Mouse (Mus musculus) stomach, embryonic 16.5 days (tissue): Measurements from ENCODE around the gene Tom1l2. TPM values are rescaled to one million over a fixed set of nuclear protein-coding genes. Genes with fewer than 3 reads are reported as not detected.

Experiments used
- ATAC-seq: fragments of 200-750 bp; cut with Nextera tagmentation; 2 replicates; pipeline ENCODE4 v1.8.0; 2017; ENCODE audit warnings: moderate number of reproducible peaks, moderate TSS enrichment; ENCODE audit not compliant: insufficient read depth, low FRiP score
- H3K27ac ChIP-seq: fragments of 300-500 bp; sonication (generic); 2 replicates; pipeline ENCODE4 v1.5.1; 2014; ENCODE audit warnings: low read length
- H3K27me3 ChIP-seq: fragments of 300-500 bp; sonication (generic); 2 replicates; pipeline ENCODE4 v1.6.1; 2014; ENCODE audit warnings: low read length, control low read depth, mixed read lengths; ENCODE audit not compliant: control insufficient read depth, insufficient read depth
- H3K36me3 ChIP-seq: fragments of 300-500 bp; sonication (generic); 2 replicates; pipeline ENCODE4 v1.6.1; 2014; ENCODE audit warnings: low read length; ENCODE audit not compliant: control insufficient read depth, insufficient read depth
- H3K4me1 ChIP-seq: fragments of 300-500 bp; sonication (generic); 2 replicates; pipeline ENCODE4 v1.6.1; 2014; ENCODE audit warnings: low read length, control low read depth, mixed read lengths; ENCODE audit not compliant: control insufficient read depth, insufficient read depth
- H3K4me2 ChIP-seq: fragments of 300-500 bp; sonication (generic); 2 replicates; pipeline ENCODE4 v1.6.1; 2014; ENCODE audit warnings: low read depth, low read length, mixed read lengths
- H3K4me3 ChIP-seq: fragments of 300-500 bp; sonication (generic); replicated peaks from 2 replicates; pipeline ENCODE4 v1.5.1; 2014; ENCODE audit warnings: mild to moderate bottlenecking, low read length
- H3K9ac ChIP-seq: fragments of 300-500 bp; sonication (generic); 2 replicates; pipeline ENCODE4 v1.6.1; 2014; ENCODE audit warnings: low read length
- H3K9me3 ChIP-seq: fragments of 300-500 bp; sonication (generic); replicated peaks from 2 replicates; pipeline ENCODE4 v1.6.1; 2016; ENCODE audit warnings: low read length, control low read depth; ENCODE audit not compliant: control insufficient read depth
- WGBS: fragments of 180-500 bp; shearing (Covaris S2); extraction: QIAGEN DNeasy Blood & Tissue Kit; methylation state at CpG from one replicate; pipeline ENCODE4 v1.1.7; 2014; 5-methylcytosine and 5-hydroxymethylcytosine counted together
- polyA plus RNA-seq: library from polyadenylated mRNA; unstranded; fragments of >200 nt; fragmentation: Nextera tagmentation; extraction: Ambion mirVana; gene quantifications from 2 replicates; pipeline ENCODE4 v1.2.1, GENCODE M21; 2015

The Tom1l2 gene
- polyA plus RNA-seq, 1 experiment from 2014 or later = 29.9 TPM

DNA sequence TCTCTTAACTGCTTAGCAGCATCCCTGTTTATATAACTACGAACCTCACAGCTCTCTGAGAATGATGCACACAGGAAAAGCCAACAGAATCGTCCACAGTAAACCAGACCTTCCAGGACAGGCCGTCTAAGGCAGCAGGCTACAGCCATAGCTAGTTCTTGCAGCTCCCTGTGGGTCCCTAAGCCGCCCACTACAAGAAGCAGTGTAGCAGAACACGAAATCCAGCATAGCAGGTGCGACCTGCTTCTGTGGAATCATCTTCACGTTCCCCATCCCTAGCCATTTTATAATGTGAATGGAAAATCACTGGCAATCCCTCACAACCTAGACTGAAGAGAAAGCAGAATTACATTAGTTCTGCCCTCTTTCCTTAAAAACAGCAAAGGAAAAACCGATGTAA, 35.8 kb downstream of the Tom1l2 start:
- Histone ChIP-seq H3K4me2 (no peak overlapping the region), H3K36me3 (no peaks in the 10 kb centered on the region), H3K4me3 (no peak overlapping the region), H3K27me3 (no peaks in the 10 kb centered on the region), H3K9me3 (0 out of 2 replicates have a peak, but pooled peaks cover 4% of the 10 kb centered on the region), H3K9ac (no peak overlapping the region), H3K27ac (no peak overlapping the region), H3K4me1 (peaks cover 24% of the 10 kb centered on the region)
- ATAC-seq = no peak
- 71% methylated on average over 8 of the region's 8 CpGs for WGBS

- peaks cover 31% of the 10 kb centered on the region for H3K4me1 ChIP-seq
- H3K4me2 ChIP-seq = no peak overlapping the region
- H3K27ac ChIP-seq = no peak overlapping the region
- no peaks in the 10 kb centered on the region for H3K36me3 ChIP-seq
- H3K9ac ChIP-seq = no peak overlapping the region
- WGBS = 40% methylated on average over 7 of the region's 7 CpGs
- no peak overlapping the region for H3K4me3 ChIP-seq
- 0 out of 2 replicates have a peak, but pooled peaks cover 4% of the 10 kb centered on the region for H3K9me3 ChIP-seq
- H3K27me3 ChIP-seq = no peaks in the 10 kb centered on the region
- no peak for ATAC-seq
These were observed 36.5 kb downstream of the Tom1l2 start for GRCm38 (mm10) chr11:60316250-60316649.

- ATAC-seq = peak; percentile 49
These were observed 41.5 kb downstream of the Tom1l2 start for GRCm38 (mm10) chr11:60311025-60311854.

GRCm38 (mm10) chr11:60309875-60310274, 42.8 kb downstream of the Tom1l2 start:
- no peaks in the 10 kb centered on the region for H3K27me3 ChIP-seq
- H3K9me3 ChIP-seq = 0 out of 2 replicates have a peak, but pooled peaks cover 4% of the 10 kb centered on the region
- no peak overlapping the region for H3K4me3 ChIP-seq
- no peak for ATAC-seq
- H3K4me1 ChIP-seq = peaks cover 44% of the 10 kb centered on the region
- no peak overlapping the region for H3K9ac ChIP-seq
- no peaks in the 10 kb centered on the region for H3K36me3 ChIP-seq
- peak overlapping the region; percentile 42 for H3K27ac ChIP-seq
- no peak overlapping the region for H3K4me2 ChIP-seq

More at GRCm38 (mm10) chr11:60311025-60311854, 41.5 kb downstream of the Tom1l2 start:
- 0 out of 2 replicates have a peak, but pooled peaks cover 4% of the 10 kb centered on the region for H3K9me3 ChIP-seq
- no peak overlapping the region for H3K4me2 ChIP-seq
- H3K36me3 ChIP-seq = no peaks in the 10 kb centered on the region
- H3K4me3 ChIP-seq = no peak overlapping the region
- 14% methylated on average over 8 of the region's 8 CpGs for WGBS
- peak overlapping the region; percentile 78 for H3K27ac ChIP-seq
- H3K9ac ChIP-seq = peak overlapping the region; percentile 16; the same call in 1 of the 2 replicates
- H3K4me1 ChIP-seq = peaks cover 40% of the 10 kb centered on the region
- no peaks in the 10 kb centered on the region for H3K27me3 ChIP-seq

- Histone ChIP-seq H3K4me1 (peaks cover 44% of the 10 kb centered on the region), H3K27me3 (no peaks in the 10 kb centered on the region), H3K4me3 (no peak overlapping the region), H3K36me3 (no peaks in the 10 kb centered on the region), H3K9ac (peak overlapping the region; percentile 40; the same call in 1 of the 2 replicates), H3K27ac (peak overlapping the region; percentile 84), H3K4me2 (no peak overlapping the region), H3K9me3 (0 out of 2 replicates have a peak, but pooled peaks cover 4% of the 10 kb centered on the region)
- ATAC-seq = peak; percentile 86
- WGBS = 44% methylated on average over 12 of the region's 12 CpGs
These were observed 44.1 kb downstream of the Tom1l2 start for GRCm38 (mm10) chr11:60308506-60309116.

DNA sequence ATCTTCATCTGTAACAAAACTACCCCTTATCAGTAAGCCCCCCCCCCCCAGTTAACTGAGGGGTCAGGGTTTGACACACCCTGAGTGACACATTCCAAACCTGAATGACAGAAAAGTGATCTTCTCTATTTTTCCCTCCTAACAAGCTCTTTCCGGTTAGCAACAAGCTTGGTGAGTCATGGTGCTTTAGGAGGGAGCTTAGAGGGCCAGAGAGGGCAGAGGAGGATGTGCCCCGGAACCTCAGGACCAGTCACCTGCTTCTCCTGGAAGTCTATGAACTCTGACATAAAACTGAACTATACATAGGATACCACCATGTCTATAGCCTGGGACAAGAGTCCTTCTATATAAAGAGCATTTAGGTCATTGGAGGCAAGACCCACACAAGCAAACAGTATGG, 44.6 kb downstream of the Tom1l2 start:
- 49% methylated on average over 2 of the region's 2 CpGs for WGBS
- H3K4me1 ChIP-seq = peaks cover 44% of the 10 kb centered on the region

DNA sequence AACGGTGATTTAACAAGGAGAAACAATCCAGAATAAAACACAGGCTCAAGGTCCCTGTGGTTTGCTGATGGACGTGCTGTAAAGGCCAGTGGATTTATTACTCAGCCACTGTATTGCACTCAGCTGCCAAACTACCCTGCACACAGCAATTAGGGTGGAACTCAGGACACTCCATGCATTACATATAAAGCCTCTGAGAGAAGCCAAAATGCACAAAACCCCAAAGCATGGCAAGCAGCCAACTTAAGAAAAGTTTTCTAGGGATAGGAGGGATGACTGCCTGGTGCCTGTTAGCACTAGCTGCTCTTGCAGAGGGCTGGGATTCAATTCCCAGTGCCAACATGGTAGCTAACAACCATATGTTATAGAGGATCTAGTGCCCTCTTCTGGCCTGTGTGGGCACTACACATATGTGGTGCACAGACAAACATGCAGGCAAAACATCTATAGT, 45.3 kb downstream of the Tom1l2 start:
- Histone ChIP-seq H3K27me3 (no peaks in the 10 kb centered on the region), H3K4me2 (no peak overlapping the region), H3K9me3 (no peaks in the 10 kb centered on the region), H3K27ac (peak overlapping the region; percentile 84), H3K4me3 (no peak overlapping the region), H3K9ac (no peak overlapping the region), H3K4me1 (peaks cover 44% of the 10 kb centered on the region), H3K36me3 (no peaks in the 10 kb centered on the region)
- WGBS = 57% methylated on average over 2 of the region's 2 CpGs
- no peak for ATAC-seq

More for the DNA sequence above, 44.6 kb downstream of the Tom1l2 start:
- ATAC-seq = no peak
- Histone ChIP-seq H3K9ac (peak overlapping the region; percentile 40; the same call in 1 of the 2 replicates), H3K27ac (peak overlapping the region; percentile 84), H3K4me2 (no peak overlapping the region), H3K36me3 (no peaks in the 10 kb centered on the region), H3K4me3 (no peak overlapping the region), H3K9me3 (0 out of 2 replicates have a peak, but pooled peaks cover 1% of the 10 kb centered on the region), H3K27me3 (no peaks in the 10 kb centered on the region)

- Histone ChIP-seq H3K27me3 (no peaks in the 10 kb centered on the region), H3K27ac (peak overlapping the region; percentile 84; the same call in 1 of the 2 replicates), H3K4me3 (no peak overlapping the region), H3K9me3 (no peaks in the 10 kb centered on the region), H3K4me1 (peaks cover 49% of the 10 kb centered on the region), H3K4me2 (no peak overlapping the region), H3K36me3 (no peaks in the 10 kb centered on the region), H3K9ac (no peak overlapping the region)
- no peak for ATAC-seq
- WGBS = 77% methylated on average over 4 of the region's 4 CpGs
These were observed 45.9 kb downstream of the Tom1l2 start for GRCm38 (mm10) chr11:60306834-60307233.

DNA sequence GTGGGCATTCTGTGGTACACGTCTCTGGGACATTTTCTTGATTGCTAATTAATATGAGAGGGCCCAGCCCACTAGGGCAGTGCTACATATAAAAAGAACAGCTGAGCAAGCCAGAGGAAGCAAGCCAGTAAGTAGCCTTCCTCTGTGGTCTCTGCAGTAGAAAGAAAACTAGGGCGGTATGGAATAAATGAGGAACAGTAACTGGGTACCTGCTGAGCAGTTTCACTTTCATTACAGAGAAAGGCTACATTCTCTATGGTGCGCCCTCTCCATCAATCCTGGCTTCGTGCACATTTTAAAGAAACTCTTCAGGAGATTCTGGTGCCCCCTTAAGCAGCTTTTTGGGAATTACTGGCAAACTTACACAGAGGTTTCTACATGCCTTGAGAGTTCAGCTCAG, 47.1 kb downstream of the Tom1l2 start:
- H3K9ac ChIP-seq = no peak overlapping the region
- ATAC-seq = no peak
- no peak overlapping the region for H3K4me2 ChIP-seq
- H3K4me1 ChIP-seq = peaks cover 38% of the 10 kb centered on the region
- H3K9me3 ChIP-seq = no peaks in the 10 kb centered on the region
- no peaks in the 10 kb centered on the region for H3K36me3 ChIP-seq
- no peak overlapping the region for H3K4me3 ChIP-seq
- 56% methylated on average over 4 of the region's 4 CpGs for whole genome bisulfite sequencing
- H3K27ac ChIP-seq = no peak overlapping the region
- no peaks in the 10 kb centered on the region for H3K27me3 ChIP-seq
